Mouse (Mus musculus): ENCODE measurements at regions not wholly inside any gene's neighbourhood (a gene's known extent, or its start where the extent isn't known, plus 50 kb on each side); places are given as distances from the start of the nearest gene placed in this dataset.

- DNase-seq, result no peak
Observed at GRCm38 (mm10) chr1:77567657-77568056, 52.8 kb upstream of the Epha4 start.
